Mouse (Mus musculus) heart, postnatal 0 days (tissue): ENCODE data around the gene Scg5.

Source experiments
- CTCF ChIP-seq: IDR thresholded peaks from 2 replicates; pipeline ENCODE4 v1.5.1; 2016; ENCODE audit warnings: antibody characterized with exemption, control low read depth, low read depth
- EP300 ChIP-seq: IDR thresholded peaks from 2 replicates; pipeline ENCODE4 v1.6.1; 2016; ENCODE audit warnings: antibody characterized with exemption, low read depth

- TF ChIP-seq CTCF (no peak), EP300 (no peak)
These were observed 25.2 kb downstream of the Scg5 start for GRCm38 (mm10) chr2:113803753-113804152.
